Mouse (Mus musculus) liver, postnatal 0 days (tissue): Measurements from ENCODE around the gene Bri3.

Source experiments
- CTCF ChIP-seq: sonication (generic); IDR thresholded peaks from 2 replicates; pipeline ENCODE4 v1.5.1; 2016; ENCODE audit warnings: antibody characterized with exemption, low read depth
- EP300 ChIP-seq: IDR thresholded peaks from 2 replicates; pipeline ENCODE4 v1.6.1; 2016; ENCODE audit warnings: antibody characterized with exemption, low read depth, mild to moderate bottlenecking

- no peak for TF ChIP-seq CTCF
- no peak for TF ChIP-seq EP300
Measured at GRCm38 (mm10) chr5:144344592-144344991, 100.4 kb downstream of the Bri3 start.
